Mouse (Mus musculus) thymus, adult 2 months (tissue): Measurements from ENCODE around the gene Snd1.

Source experiments
- CTCF ChIP-seq: fragments of 200-500 bp; IDR thresholded peaks from 2 replicates; pipeline ENCODE4 v1.5.1; 2012; ENCODE audit warnings: mild to moderate bottlenecking, control low read depth, low read length, moderate library complexity, borderline replicate concordance; ENCODE audit not compliant: control insufficient read depth, poor library complexity, insufficient read depth; ENCODE audit errors: extremely low read depth
- POLR2A ChIP-seq: fragments of 200-500 bp; IDR thresholded peaks from 2 replicates; pipeline ENCODE4 v1.6.1; 2012; ENCODE audit warnings: mild to moderate bottlenecking, low read length, control low read depth, moderate library complexity; ENCODE audit not compliant: control insufficient read depth, poor library complexity, insufficient read depth; ENCODE audit errors: extremely low read depth

- TF ChIP-seq CTCF (no peak), POLR2A (no peak)
Observed at GRCm38 (mm10) chr6:28474211-28474610, 728 bp upstream of the Snd1 start.
